Mouse (Mus musculus): ENCODE results near the gene AL731706.1. TPM values are rescaled to one million over a fixed set of nuclear protein-coding genes. Genes with fewer than 3 reads are reported as not detected.

AL731706.1 gene
- polyA plus RNA-seq, 1 experiment = 13.4 TPM

DNA sequence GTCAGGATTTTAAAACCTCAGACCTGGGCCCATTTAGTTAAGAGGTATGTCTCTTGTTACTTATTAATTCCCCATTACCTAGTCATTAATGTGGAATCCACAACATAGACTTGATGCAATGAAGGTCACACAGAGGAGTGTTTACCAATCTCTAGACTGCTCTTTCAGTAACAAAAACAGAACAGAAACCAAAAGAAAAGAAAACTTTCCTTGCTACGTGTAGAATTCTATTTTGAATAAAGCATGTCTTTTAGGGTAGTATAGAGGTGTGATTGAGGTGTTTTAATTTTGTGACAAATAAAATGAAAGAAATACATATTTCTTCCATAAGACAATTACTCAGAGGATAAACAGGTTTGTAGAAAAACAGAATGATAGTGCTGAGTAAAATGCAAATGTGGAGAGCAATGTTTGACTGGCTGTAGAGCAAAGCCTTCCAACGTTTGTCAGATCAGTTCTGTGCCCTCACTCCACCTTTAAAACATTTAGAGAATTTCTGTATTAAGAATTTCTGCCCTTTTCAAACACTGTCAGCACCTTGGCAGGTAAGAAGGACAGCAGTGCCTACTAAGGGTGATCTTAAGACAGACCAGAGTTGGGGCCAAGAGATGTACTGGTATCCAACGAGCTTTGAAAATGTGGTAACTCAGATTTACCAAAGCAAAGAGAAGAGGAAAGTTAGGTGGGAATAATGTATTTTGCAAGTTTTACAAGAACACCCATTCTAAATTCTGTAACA is 57.0 kb downstream of the AL731706.1 start:
- no peak overlapping the region for H3K9ac ChIP-seq (ENCODE audit: low read depth, poor library complexity, severe bottlenecking)

DNA sequence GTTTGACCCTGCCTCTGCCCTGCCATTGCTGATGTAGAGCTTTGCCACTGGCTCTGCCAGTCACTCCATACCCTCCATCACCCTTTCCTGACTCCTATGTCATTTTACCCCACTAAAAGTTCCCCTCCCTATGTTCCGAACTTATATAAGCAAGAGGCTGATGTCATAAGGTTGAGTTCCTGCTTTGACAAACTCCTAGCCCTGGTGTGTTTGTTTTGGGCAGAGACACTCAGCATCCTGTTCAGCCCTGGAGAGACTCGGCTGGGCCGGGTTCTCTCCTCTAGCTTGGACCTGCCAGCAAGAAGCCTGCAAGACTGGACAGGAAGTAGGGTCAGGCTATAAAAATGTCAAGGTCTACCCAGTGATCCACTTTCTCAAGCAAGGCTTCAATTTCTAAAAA is 58.3 kb downstream of the AL731706.1 start:
- no peaks in the 10 kb centered on the region for H3K27me3 ChIP-seq (ENCODE audit: control insufficient read depth, insufficient read depth, low read length, poor library complexity, severe bottlenecking)
- no peak overlapping the region for H3K4me3 ChIP-seq (ENCODE audit: low read depth, low read length)
- no peaks in the 10 kb centered on the region for H3K36me3 ChIP-seq (ENCODE audit: control insufficient read depth, insufficient read depth, low read length, poor library complexity, severe bottlenecking)
- H3K27ac ChIP-seq (ENCODE audit: insufficient read depth, low read length) = no peak overlapping the region
- no peaks in the 10 kb centered on the region for H3K4me1 ChIP-seq (ENCODE audit: control insufficient read depth, insufficient read depth, low read length)
- H3K9me3 ChIP-seq (replicated peaks; ENCODE audit: control insufficient read depth, insufficient read depth, low read length, poor library complexity, severe bottlenecking) = no peaks in the 10 kb centered on the region
- TF ChIP-seq EP300 (IDR thresholded peaks at IDR 0.05; ENCODE audit: insufficient read depth, low read depth, low read length) (no peak), POLR2A (IDR thresholded peaks at IDR 0.05; ENCODE audit: insufficient read depth, low read length) (no peak), CTCF (IDR thresholded peaks at IDR 0.05; ENCODE audit: low read depth, low read length) (no peak)
- no peak overlapping the region for H3K9ac ChIP-seq (ENCODE audit: low read depth, poor library complexity, severe bottlenecking)

More for the DNA sequence above, 57.0 kb downstream of the AL731706.1 start:
- no peaks in the 10 kb centered on the region for H3K36me3 ChIP-seq (ENCODE audit: control insufficient read depth, insufficient read depth, low read length, poor library complexity, severe bottlenecking)
- H3K4me3 ChIP-seq (ENCODE audit: low read depth, low read length) = no peak overlapping the region
- H3K9me3 ChIP-seq (replicated peaks; ENCODE audit: control insufficient read depth, insufficient read depth, low read length, poor library complexity, severe bottlenecking) = no peaks in the 10 kb centered on the region
- H3K27me3 ChIP-seq (ENCODE audit: control insufficient read depth, insufficient read depth, low read length, poor library complexity, severe bottlenecking) = no peaks in the 10 kb centered on the region
- H3K4me1 ChIP-seq (ENCODE audit: control insufficient read depth, insufficient read depth, low read length) = no peaks in the 10 kb centered on the region
- TF ChIP-seq POLR2A (IDR thresholded peaks at IDR 0.05; ENCODE audit: insufficient read depth, low read length) = no peak
- no peak for TF ChIP-seq CTCF (IDR thresholded peaks at IDR 0.05; ENCODE audit: low read depth, low read length)
- TF ChIP-seq EP300 (IDR thresholded peaks at IDR 0.05; ENCODE audit: insufficient read depth, low read depth, low read length) = no peak
- no peak overlapping the region for H3K27ac ChIP-seq (ENCODE audit: insufficient read depth, low read length)

Other genes with a start within 250 kb of the AL731706.1 start
- 0.72 and 1.0 TPM in 2 replicates for gene Snap25, start 177.9 kb downstream of the AL731706.1 start, polyA plus RNA-seq (2011; ENCODE audit: insufficient read depth, insufficient read length, low read depth, missing spikeins)
- 14.7 TPM in 1 of 2 replicates, not detected in the other for gene AL731706.2, start 5.7 kb downstream of the AL731706.1 start, polyA plus RNA-seq (2011; ENCODE audit: insufficient read depth, insufficient read length, low read depth, missing spikeins)
- 10.7 and 11.4 TPM in 2 replicates for gene Slx4ip, start 171 bp downstream of the AL731706.1 start, polyA plus RNA-seq (2011; ENCODE audit: insufficient read depth, insufficient read length, low read depth, missing spikeins)
- 21.5 and 27.5 TPM in 2 replicates for gene Mkks, start within 50 bp of the AL731706.1 start, polyA plus RNA-seq (2011; ENCODE audit: insufficient read depth, insufficient read length, low read depth, missing spikeins)
- 10.3 and 11.4 TPM in 2 replicates for gene Jag1, start 225.3 kb upstream of the AL731706.1 start, polyA plus RNA-seq (2011; ENCODE audit: insufficient read depth, insufficient read length, low read depth, missing spikeins)